Mouse (Mus musculus) 3T3-L1 (cell line): ENCODE measurements around the gene Setd7.
"Not testable (repeated sequence)": the region's sequence is repeated elsewhere in the genome, so short reads cannot be mapped to it uniquely, and the experiment has no call there.

ENCODE experiments used
- DNase-seq: peaks from one replicate; pipeline ENCODE4 v3.0.0-alpha.2; 2015; ENCODE audit warnings: low read depth, low spot score

Gene Setd7

GRCm38 (mm10) chr3:51560511-51561108, at the start of gene Setd7:
Setd7 (minus strand) TSS chr3:51560879.
- peak; percentile 70 for DNase-seq

- no peak for DNase-seq
Measured at GRCm38 (mm10) chr3:51604489-51604888, 43.8 kb upstream of the Setd7 start.

GRCm38 (mm10) chr3:51603705-51604291, 43.1 kb upstream of the Setd7 start:
- peak; percentile 42 for DNase-seq

GRCm38 (mm10) chr3:51601461-51601860, 40.8 kb upstream of the Setd7 start:
- DNase-seq, result no peak

- no peak for DNase-seq
Measured at GRCm38 (mm10) chr3:51600728-51601127, 40.0 kb upstream of the Setd7 start.

GRCm38 (mm10) chr3:51599057-51599630, 38.5 kb upstream of the Setd7 start:
- DNase-seq, result no peak

GRCm38 (mm10) chr3:51596538-51596937, 35.9 kb upstream of the Setd7 start:
- DNase-seq, result peak; percentile 17

GRCm38 (mm10) chr3:51593506-51593905, 32.8 kb upstream of the Setd7 start:
- peak; percentile 64 for DNase-seq

- no peak for DNase-seq
Measured at GRCm38 (mm10) chr3:51591591-51591990, 30.9 kb upstream of the Setd7 start.

GRCm38 (mm10) chr3:51590207-51590892, 29.7 kb upstream of the Setd7 start:
- no peak for DNase-seq

GRCm38 (mm10) chr3:51587697-51588262, 27.1 kb upstream of the Setd7 start:
- DNase-seq, result no peak

- DNase-seq, result peak; percentile 87
Measured at GRCm38 (mm10) chr3:51583574-51584391, 23.1 kb upstream of the Setd7 start.

- DNase-seq, result not testable (repeated sequence)
Measured at GRCm38 (mm10) chr3:51579243-51579642, 18.6 kb upstream of the Setd7 start.

- DNase-seq, result peak; percentile 47
Measured at GRCm38 (mm10) chr3:51577816-51578749, 17.4 kb upstream of the Setd7 start.

- no peak for DNase-seq
Measured at GRCm38 (mm10) chr3:51577359-51577758, 16.7 kb upstream of the Setd7 start.

- no peak for DNase-seq
Measured at GRCm38 (mm10) chr3:51573915-51574314, 13.2 kb upstream of the Setd7 start.

- no peak for DNase-seq
Measured at GRCm38 (mm10) chr3:51570200-51570599, 9.5 kb upstream of the Setd7 start.

- no peak for DNase-seq
Measured at GRCm38 (mm10) chr3:51561993-51562385, 1.3 kb upstream of the Setd7 start.

- peak; percentile 85 for DNase-seq
Measured at GRCm38 (mm10) chr3:51561109-51561992, 672 bp upstream of the Setd7 start.
